Mouse (Mus musculus): Measurements from ENCODE around the gene Odf4. TPM values are rescaled to one million over a fixed set of nuclear protein-coding genes. Genes with fewer than 3 reads are reported as not detected.
"Not testable (repeated sequence)": the region's sequence is repeated elsewhere in the genome, so short reads cannot be mapped to it uniquely, and the experiment has no call there.

The Odf4 gene
- polyA plus RNA-seq (2014; fragmentation: Nextera tagmentation; extraction: Ambion mirVana), result not detected in 2 replicates

DNA sequence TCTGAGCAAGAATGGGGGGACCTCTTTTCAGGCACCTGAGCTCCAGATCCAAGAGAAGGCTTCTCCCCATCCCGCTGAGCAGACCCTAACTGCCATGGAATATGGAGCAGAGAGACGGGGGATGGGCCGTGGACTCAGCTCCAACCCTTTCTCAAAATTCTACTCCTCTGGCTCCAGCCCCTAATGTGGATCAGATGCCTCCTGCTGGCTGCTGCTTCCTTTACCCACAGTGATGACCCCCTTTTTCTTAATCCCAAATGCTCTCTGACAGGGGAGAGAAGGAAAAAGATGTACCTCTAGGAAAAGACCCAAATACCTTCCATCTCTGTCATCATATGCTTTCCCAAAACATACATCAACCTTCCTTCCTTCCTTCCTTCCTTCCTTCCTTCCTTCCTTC is at the start of gene Odf4:
TSS of gene Odf4 (minus strand) at position 101 of the 400 bp plus-strand sequence.
- no peaks in the 10 kb centered on the region for H3K4me1 ChIP-seq (replicated peaks; ENCODE audit: control insufficient read depth, insufficient read depth, low read length)
- no peaks in the 10 kb centered on the region for H3K9me3 ChIP-seq (ENCODE audit: control insufficient read depth, low read length)
- ATAC-seq (replicated peaks; ENCODE audit: low FRiP score), result no peak
- no peaks in the 10 kb centered on the region for H3K27me3 ChIP-seq (ENCODE audit: control insufficient read depth, insufficient read depth, low read length)
- no peaks in the 10 kb centered on the region for H3K36me3 ChIP-seq (ENCODE audit: control insufficient read depth, insufficient read depth, low read length)
- DNase-seq (ENCODE audit: low spot score), result no peak
- no peak within 1 kb of the TSS for H3K4me3 ChIP-seq (ENCODE audit: low read depth, low read length)
- H3K4me2 ChIP-seq (ENCODE audit: low read depth, low read length, severe bottlenecking), result no peak within 1 kb of the TSS
- H3K9ac ChIP-seq (ENCODE audit: low read length), result no peak within 1 kb of the TSS
- no peak within 1 kb of the TSS for H3K27ac ChIP-seq (ENCODE audit: low read depth, low read length)
- 74% methylated on average over 3 of the region's 3 CpGs for WGBS

DNA sequence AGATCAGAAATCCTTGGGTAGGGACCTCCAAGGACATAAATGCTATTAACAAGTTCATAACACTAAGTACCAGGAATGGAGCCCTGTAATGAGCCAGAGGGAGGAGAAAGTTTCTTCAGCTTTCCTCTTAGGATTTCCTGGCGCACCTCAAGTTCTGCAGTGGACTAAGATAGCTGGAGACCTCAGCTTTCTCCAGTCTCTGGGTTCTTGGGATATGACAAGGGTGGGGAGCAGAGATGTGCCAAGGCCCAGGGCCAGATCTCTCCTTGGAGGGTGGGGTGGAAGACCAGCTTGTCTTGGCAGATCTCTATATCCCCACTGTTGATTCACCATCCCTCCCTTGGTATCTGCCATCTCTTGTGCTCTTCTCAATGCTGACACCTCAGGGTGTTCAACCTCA is 48.7 kb upstream of the Odf4 start:
- 100% methylated on average over 1 of the region's 1 CpGs for WGBS
- Histone ChIP-seq H3K9ac (ENCODE audit: low read length) (no peak overlapping the region), H3K4me3 (ENCODE audit: low read depth, low read length) (no peak overlapping the region), H3K27ac (ENCODE audit: low read depth, low read length) (no peak overlapping the region), H3K9me3 (ENCODE audit: control insufficient read depth, low read length) (no peaks in the 10 kb centered on the region), H3K4me2 (ENCODE audit: low read depth, low read length, severe bottlenecking) (no peak overlapping the region), H3K36me3 (ENCODE audit: control insufficient read depth, insufficient read depth, low read length) (no peaks in the 10 kb centered on the region), H3K4me1 (replicated peaks; ENCODE audit: control insufficient read depth, insufficient read depth, low read length) (no peaks in the 10 kb centered on the region), H3K27me3 (ENCODE audit: control insufficient read depth, insufficient read depth, low read length) (no peaks in the 10 kb centered on the region)
- ATAC-seq (replicated peaks; ENCODE audit: low FRiP score) (no peak), DNase-seq (ENCODE audit: low spot score) (no peak)

GRCm38 (mm10) chr11:68975085-68975484 is 48.2 kb upstream of the Odf4 start, which contains the start of gene Rangrf:
Gene Rangrf (minus strand): TSS chr11:68975185.
- DNase-seq (ENCODE audit: low spot score), result no peak
- Histone ChIP-seq H3K27ac (ENCODE audit: low read depth, low read length) (no peak within 1 kb of the TSS), H3K4me1 (replicated peaks; ENCODE audit: control insufficient read depth, insufficient read depth, low read length) (no peaks in the 10 kb centered on the region), H3K4me3 (ENCODE audit: low read depth, low read length) (peak within 1 kb of the TSS; percentile 41), H3K4me2 (ENCODE audit: low read depth, low read length, severe bottlenecking) (peak within 1 kb of the TSS; percentile 55), H3K9ac (ENCODE audit: low read length) (peak within 1 kb of the TSS; percentile 33; the same call in 1 of the 2 replicates), H3K27me3 (ENCODE audit: control insufficient read depth, insufficient read depth, low read length) (no peaks in the 10 kb centered on the region), H3K9me3 (ENCODE audit: control insufficient read depth, low read length) (no peaks in the 10 kb centered on the region), H3K36me3 (ENCODE audit: control insufficient read depth, insufficient read depth, low read length) (no peaks in the 10 kb centered on the region)
- 87% methylated on average over 7 of the region's 7 CpGs for WGBS
- ATAC-seq (replicated peaks; ENCODE audit: low FRiP score), result no peak

DNA sequence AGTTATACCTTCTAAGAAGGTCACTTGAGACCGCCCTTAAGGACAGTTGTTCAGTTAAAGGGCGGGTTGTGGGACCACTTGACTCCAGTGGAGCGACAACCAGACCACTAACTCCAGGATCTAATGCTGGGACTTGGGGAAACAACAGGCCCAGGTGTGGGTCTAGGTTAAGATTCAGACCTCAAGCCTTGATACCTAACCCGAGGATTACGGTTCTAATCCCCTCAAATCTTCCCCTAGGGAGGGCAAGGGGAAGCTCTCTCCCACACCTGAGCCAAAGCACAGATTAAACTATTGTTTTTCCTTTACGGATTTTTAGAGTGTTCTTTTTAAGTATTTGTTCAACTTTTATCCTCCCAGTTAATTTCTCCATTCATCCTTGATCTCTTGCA is 47.2 kb upstream of the Odf4 start:
- H3K4me1 ChIP-seq (replicated peaks; ENCODE audit: control insufficient read depth, insufficient read depth, low read length), result no peaks in the 10 kb centered on the region
- no peaks in the 10 kb centered on the region for H3K36me3 ChIP-seq (ENCODE audit: control insufficient read depth, insufficient read depth, low read length)
- no peaks in the 10 kb centered on the region for H3K27me3 ChIP-seq (ENCODE audit: control insufficient read depth, insufficient read depth, low read length)
- no peaks in the 10 kb centered on the region for H3K9me3 ChIP-seq (ENCODE audit: control insufficient read depth, low read length)
- H3K4me2 ChIP-seq (ENCODE audit: low read depth, low read length, severe bottlenecking), result peak overlapping the region; percentile 55
- no peak for DNase-seq (ENCODE audit: low spot score)
- no peak overlapping the region for H3K27ac ChIP-seq (ENCODE audit: low read depth, low read length)
- H3K4me3 ChIP-seq (ENCODE audit: low read depth, low read length), result peak overlapping the region; percentile 41
- H3K9ac ChIP-seq (ENCODE audit: low read length), result peak overlapping the region; percentile 33; the same call in 1 of the 2 replicates
- 0 out of 2 replicates have a peak, but pooled peaks have one; percentile 29 for ATAC-seq (replicated peaks; ENCODE audit: low FRiP score)
- 27% methylated on average over 6 of the region's 6 CpGs for WGBS

DNA sequence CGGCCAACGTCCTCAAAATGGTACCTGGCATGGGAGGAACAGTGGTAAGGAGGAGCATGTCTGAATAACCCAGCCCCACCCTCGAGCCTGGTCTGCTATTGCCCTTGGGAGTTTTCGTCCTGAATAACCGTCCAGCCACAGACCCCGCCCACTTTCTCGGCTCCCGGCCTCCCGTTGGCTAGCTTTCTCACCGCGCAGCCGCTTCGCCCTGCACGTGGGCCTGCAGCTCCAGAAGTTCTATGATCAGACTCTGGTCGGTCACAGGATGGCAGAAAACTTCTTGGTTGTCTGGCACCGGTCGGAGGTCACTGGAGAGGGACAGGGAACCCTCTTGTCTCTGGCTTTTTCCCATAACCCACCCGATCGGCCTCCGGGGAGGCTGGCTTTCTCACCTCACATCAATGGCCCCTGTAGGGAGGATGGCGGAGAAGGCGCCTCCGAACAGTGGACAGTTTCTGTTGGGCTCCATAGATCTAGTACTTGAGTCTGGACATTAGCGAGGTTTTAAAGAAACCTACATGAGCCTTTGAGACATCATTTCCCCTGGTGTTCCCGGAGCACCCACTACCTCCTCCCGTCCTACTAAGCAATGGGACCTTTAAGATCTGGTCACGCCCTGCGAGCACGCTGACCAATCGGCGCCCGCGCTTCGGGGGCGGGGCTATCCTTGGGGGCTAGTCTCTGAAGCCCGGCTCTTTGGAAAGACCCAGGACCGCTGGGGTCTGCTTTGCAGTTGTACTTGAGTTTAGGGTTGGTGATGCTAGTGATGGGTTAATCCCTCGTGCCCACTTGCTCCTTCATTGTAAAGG is 46.6 kb upstream of the Odf4 start:
- WGBS, result under 1% methylated on average over 37 of the region's 38 CpGs
- not testable (repeated sequence) for H3K27me3 ChIP-seq (ENCODE audit: control insufficient read depth, insufficient read depth, low read length); H3K4me1 ChIP-seq (replicated peaks; ENCODE audit: control insufficient read depth, insufficient read depth, low read length); H3K27ac ChIP-seq (ENCODE audit: low read depth, low read length); H3K36me3 ChIP-seq (ENCODE audit: control insufficient read depth, insufficient read depth, low read length); H3K9me3 ChIP-seq (ENCODE audit: control insufficient read depth, low read length)
- Histone ChIP-seq H3K9ac (ENCODE audit: low read length) (peak overlapping the region; percentile 33; the same call in 1 of the 2 replicates), H3K4me2 (ENCODE audit: low read depth, low read length, severe bottlenecking) (peak overlapping the region; percentile 55), H3K4me3 (ENCODE audit: low read depth, low read length) (peak overlapping the region; percentile 41)
- ATAC-seq (replicated peaks; ENCODE audit: low FRiP score) (peak; percentile 93), DNase-seq (ENCODE audit: low spot score) (peak; percentile 91)

- Histone ChIP-seq H3K4me1 (replicated peaks; ENCODE audit: control insufficient read depth, insufficient read depth, low read length) (no peaks in the 10 kb centered on the region), H3K36me3 (ENCODE audit: control insufficient read depth, insufficient read depth, low read length) (no peaks in the 10 kb centered on the region), H3K4me3 (ENCODE audit: low read depth, low read length) (no peak overlapping the region), H3K9ac (ENCODE audit: low read length) (no peak overlapping the region), H3K27ac (ENCODE audit: low read depth, low read length) (no peak overlapping the region), H3K27me3 (ENCODE audit: control insufficient read depth, insufficient read depth, low read length) (0 out of 2 replicates have a peak, but pooled peaks cover 2% of the 10 kb centered on the region), H3K4me2 (ENCODE audit: low read depth, low read length, severe bottlenecking) (no peak overlapping the region), H3K9me3 (ENCODE audit: control insufficient read depth, low read length) (no peaks in the 10 kb centered on the region)
- WGBS, result 77% methylated on average over 4 of the region's 4 CpGs
- DNase-seq (ENCODE audit: low spot score) (no peak), ATAC-seq (replicated peaks; ENCODE audit: low FRiP score) (no peak)
Observed at GRCm38 (mm10) chr11:68970232-68970631, 43.4 kb upstream of the Odf4 start.

DNA sequence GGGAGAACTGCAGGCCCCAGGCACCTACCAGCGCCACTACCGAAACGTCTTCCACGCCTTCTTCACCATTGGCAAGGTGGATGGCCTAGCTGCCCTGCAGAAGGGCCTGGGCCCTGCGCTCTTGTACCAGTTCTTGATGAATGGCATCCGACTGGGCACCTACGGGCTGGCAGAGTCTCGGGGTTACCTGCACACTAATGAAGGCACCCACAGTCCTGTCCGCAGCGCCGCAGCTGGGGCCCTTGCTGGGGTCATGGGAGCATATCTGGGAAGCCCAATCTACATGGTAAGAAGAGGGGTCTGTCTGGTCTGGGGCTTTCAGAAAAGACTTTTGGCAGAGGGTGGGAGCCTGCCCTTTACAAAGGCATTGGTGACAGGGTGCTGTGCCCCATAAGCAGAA is 41.9 kb upstream of the Odf4 start:
- 85% methylated on average over 11 of the region's 11 CpGs for WGBS
- Histone ChIP-seq H3K4me2 (ENCODE audit: low read depth, low read length, severe bottlenecking) (peak overlapping the region; percentile 16; the same call in 1 of the 2 replicates), H3K27ac (ENCODE audit: low read depth, low read length) (no peak overlapping the region), H3K9me3 (ENCODE audit: control insufficient read depth, low read length) (no peaks in the 10 kb centered on the region), H3K36me3 (ENCODE audit: control insufficient read depth, insufficient read depth, low read length) (no peaks in the 10 kb centered on the region), H3K27me3 (ENCODE audit: control insufficient read depth, insufficient read depth, low read length) (0 out of 2 replicates have a peak, but pooled peaks cover 2% of the 10 kb centered on the region), H3K9ac (ENCODE audit: low read length) (no peak overlapping the region), H3K4me3 (ENCODE audit: low read depth, low read length) (no peak overlapping the region), H3K4me1 (replicated peaks; ENCODE audit: control insufficient read depth, insufficient read depth, low read length) (no peaks in the 10 kb centered on the region)
- ATAC-seq (replicated peaks; ENCODE audit: low FRiP score) (no peak), DNase-seq (ENCODE audit: low spot score) (no peak)

DNA sequence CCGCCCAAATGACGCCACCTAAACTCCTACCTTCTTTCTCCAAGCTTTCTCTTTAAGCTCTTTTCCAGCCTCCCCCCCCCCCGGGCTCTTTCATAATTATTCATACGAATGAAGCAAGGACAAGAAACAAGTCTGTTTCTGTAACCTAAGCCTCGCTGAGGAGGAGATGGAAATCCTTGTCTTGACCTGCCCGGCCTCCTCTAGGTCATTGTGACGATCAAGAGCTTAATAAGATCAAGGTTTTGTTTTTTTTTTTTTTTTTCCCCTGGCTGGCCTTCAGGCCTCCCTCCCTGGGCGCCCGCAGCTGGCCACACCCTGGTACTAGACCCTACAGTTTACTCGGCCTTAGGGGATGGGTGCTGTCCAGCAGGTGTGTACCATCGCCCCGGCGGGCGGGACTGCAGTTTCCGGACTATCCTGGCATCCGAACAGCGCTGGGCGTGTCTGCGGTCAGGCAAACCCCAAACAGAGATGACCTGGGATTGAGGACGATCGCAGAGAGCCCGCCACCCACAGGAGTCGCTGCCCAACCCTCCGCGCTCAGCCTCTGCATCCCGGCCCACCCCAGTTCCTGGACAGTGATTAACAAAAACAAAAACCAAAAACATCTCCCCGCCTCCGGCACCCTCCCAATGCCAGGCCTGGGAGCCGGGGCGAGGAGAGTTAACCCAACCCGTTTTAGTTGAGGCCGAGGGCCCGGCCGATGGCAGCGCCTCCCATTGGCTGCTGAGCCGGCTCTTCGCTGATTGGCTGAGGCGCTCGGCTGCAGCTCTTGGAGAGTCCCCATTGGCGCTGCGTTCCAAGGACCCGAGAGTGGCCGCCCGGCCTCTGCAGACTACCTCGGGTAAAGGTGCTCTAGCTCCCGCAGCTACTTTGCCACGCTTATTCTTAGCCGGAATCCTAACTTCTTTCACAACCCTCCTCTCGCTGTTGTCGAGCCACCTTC is 40.7 kb upstream of the Odf4 start, which contains the start of gene Slc25a35:
TSS of gene Slc25a35 (plus strand) at position 795 of the 946 bp plus-strand sequence.
- Histone ChIP-seq H3K4me1 (replicated peaks; ENCODE audit: control insufficient read depth, insufficient read depth, low read length) (no peaks in the 10 kb centered on the region), H3K4me2 (ENCODE audit: low read depth, low read length, severe bottlenecking) (peak within 1 kb of the TSS; percentile 98), H3K36me3 (ENCODE audit: control insufficient read depth, insufficient read depth, low read length) (no peaks in the 10 kb centered on the region), H3K9ac (ENCODE audit: low read length) (peak within 1 kb of the TSS; percentile 71), H3K4me3 (ENCODE audit: low read depth, low read length) (peak within 1 kb of the TSS; percentile 56), H3K27ac (ENCODE audit: low read depth, low read length) (no peak within 1 kb of the TSS), H3K9me3 (ENCODE audit: control insufficient read depth, low read length) (no peaks in the 10 kb centered on the region), H3K27me3 (ENCODE audit: control insufficient read depth, insufficient read depth, low read length) (0 out of 2 replicates have a peak, but pooled peaks cover 2% of the 10 kb centered on the region)
- peak; percentile 95 for ATAC-seq (replicated peaks; ENCODE audit: low FRiP score)
- WGBS, result under 1% methylated on average over 50 of the region's 50 CpGs
- peak; percentile 94 for DNase-seq (ENCODE audit: low spot score)
